Mouse (Mus musculus): Measurements from ENCODE around the gene Slc25a19. TPM values are rescaled to one million over a fixed set of nuclear protein-coding genes. Genes with fewer than 3 reads are reported as not detected.

Gene Slc25a19
- polyA plus RNA-seq, 1 experiment, result 144 TPM

DNA sequence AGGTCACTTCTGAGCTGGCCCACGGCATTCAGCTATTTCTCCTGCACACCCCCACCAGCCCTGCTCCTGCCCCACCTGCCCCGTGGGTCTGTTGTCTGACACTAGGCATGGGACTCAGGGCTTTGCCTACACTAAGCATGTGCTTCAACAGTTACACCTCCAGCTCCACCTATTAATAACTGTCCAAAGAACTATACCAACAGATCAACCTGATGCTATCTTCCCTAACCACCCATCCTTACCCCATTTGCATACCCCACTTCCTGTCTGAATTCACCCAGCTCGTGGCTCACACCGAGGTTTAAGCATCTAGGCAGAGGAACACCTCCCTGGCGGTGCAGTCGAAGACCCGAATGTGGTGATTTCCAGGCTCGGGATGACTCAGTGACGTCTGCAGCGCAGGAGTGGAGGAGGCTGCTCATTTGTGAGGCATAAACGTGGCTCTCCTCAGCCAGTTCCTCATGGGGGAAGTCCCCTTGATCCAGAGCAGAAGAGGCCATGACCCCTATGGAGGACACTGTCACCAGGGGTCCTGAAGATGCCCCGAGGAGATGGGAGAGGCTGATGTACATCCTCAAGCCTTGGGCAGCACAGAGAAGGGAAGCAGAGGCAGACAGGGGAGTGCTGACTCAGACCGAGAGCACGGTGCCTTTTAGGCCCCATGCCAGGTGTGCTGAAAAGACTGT, 13.0 kb upstream of the Slc25a19 start:
- H3K27ac ChIP-seq (ENCODE audit: insufficient read depth, low read depth, low read length), result no peak overlapping the region
- no peaks in the 10 kb centered on the region for H3K4me1 ChIP-seq (ENCODE audit: control insufficient read depth, insufficient read depth, low read length)
- H3K4me3 ChIP-seq (ENCODE audit: insufficient read depth, low read depth, low read length), result no peak overlapping the region
- DNase-seq, result no peak
- TF ChIP-seq CTCF (conservative IDR thresholded peaks at IDR 0.05; ENCODE audit: insufficient read depth, insufficient read length, low read depth, low read length), result no peak
- TF ChIP-seq POLR2A (IDR thresholded peaks at IDR 0.05; ENCODE audit: low read depth, low read length), result no peak
- 51% methylated on average over 14 of the region's 14 CpGs for WGBS
- no peaks in the 10 kb centered on the region for H3K27me3 ChIP-seq (replicated peaks; ENCODE audit: control insufficient read depth, insufficient read depth, low read length)
- H3K36me3 ChIP-seq (ENCODE audit: control insufficient read depth, insufficient read depth, low read length), result no peaks in the 10 kb centered on the region

DNA sequence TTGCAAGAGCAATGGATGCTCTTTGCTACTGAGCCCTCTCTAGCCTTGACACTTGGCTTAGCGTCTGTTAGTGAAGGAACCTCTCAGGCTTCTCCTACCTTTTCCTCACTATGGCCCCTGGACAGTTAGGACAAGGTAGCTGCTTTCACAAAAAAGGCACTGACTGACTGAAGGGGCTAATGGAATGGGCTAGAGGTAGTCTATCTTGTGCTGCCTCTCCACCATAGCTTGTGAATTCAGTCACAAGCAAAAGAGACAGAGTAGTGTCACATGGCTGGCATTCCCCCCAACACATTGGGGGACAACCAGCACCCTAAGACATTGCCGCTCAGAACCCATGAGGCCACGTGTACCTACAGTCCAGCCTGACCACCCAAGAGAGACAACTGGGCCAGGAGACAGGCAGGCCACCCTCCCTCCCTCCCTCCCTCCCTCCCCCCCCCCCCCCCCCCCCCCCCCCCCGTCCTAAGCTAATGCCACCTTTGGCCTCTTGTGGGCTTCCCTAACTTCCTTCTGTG, 12.3 kb upstream of the Slc25a19 start:
- TF ChIP-seq POLR2A (IDR thresholded peaks at IDR 0.05; ENCODE audit: low read depth, low read length) (no peak), CTCF (conservative IDR thresholded peaks at IDR 0.05; ENCODE audit: insufficient read depth, insufficient read length, low read depth, low read length) (no peak)
- Histone ChIP-seq H3K27me3 (replicated peaks; ENCODE audit: control insufficient read depth, insufficient read depth, low read length) (no peaks in the 10 kb centered on the region), H3K4me1 (ENCODE audit: control insufficient read depth, insufficient read depth, low read length) (no peaks in the 10 kb centered on the region), H3K4me3 (ENCODE audit: insufficient read depth, low read depth, low read length) (no peak overlapping the region), H3K27ac (ENCODE audit: insufficient read depth, low read depth, low read length) (no peak overlapping the region), H3K36me3 (ENCODE audit: control insufficient read depth, insufficient read depth, low read length) (no peaks in the 10 kb centered on the region)
- no peak for DNase-seq
- WGBS, result 79% methylated on average over 3 of the region's 4 CpGs

DNA sequence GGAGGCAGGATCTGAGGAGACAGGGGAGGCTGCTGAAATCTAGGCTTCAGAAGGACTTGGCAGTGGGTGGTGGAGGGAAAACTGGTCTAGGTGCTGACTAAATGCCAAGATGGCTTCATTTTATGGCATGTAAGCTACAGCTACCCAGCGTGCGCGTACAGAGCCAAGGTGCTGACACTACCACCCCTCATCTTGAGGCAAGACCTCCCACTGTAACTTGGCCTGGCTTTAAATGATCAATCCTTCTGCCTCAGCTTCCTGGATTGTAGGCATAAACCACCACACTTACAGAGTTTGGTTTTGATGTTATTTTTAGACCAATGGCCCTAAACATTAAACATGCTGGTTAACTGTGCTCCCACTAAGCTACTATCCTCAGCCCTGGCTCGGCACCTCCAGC, 11.4 kb upstream of the Slc25a19 start:
- DNase-seq, result no peak
- H3K4me1 ChIP-seq (ENCODE audit: control insufficient read depth, insufficient read depth, low read length), result no peaks in the 10 kb centered on the region
- no peaks in the 10 kb centered on the region for H3K36me3 ChIP-seq (ENCODE audit: control insufficient read depth, insufficient read depth, low read length)
- no peak for TF ChIP-seq CTCF (conservative IDR thresholded peaks at IDR 0.05; ENCODE audit: insufficient read depth, insufficient read length, low read depth, low read length)
- no peak for TF ChIP-seq POLR2A (IDR thresholded peaks at IDR 0.05; ENCODE audit: low read depth, low read length)
- WGBS, result 84% methylated on average over 4 of the region's 4 CpGs
- H3K4me3 ChIP-seq (ENCODE audit: insufficient read depth, low read depth, low read length), result no peak overlapping the region
- no peak overlapping the region for H3K27ac ChIP-seq (ENCODE audit: insufficient read depth, low read depth, low read length)
- H3K27me3 ChIP-seq (replicated peaks; ENCODE audit: control insufficient read depth, insufficient read depth, low read length), result no peaks in the 10 kb centered on the region

DNA sequence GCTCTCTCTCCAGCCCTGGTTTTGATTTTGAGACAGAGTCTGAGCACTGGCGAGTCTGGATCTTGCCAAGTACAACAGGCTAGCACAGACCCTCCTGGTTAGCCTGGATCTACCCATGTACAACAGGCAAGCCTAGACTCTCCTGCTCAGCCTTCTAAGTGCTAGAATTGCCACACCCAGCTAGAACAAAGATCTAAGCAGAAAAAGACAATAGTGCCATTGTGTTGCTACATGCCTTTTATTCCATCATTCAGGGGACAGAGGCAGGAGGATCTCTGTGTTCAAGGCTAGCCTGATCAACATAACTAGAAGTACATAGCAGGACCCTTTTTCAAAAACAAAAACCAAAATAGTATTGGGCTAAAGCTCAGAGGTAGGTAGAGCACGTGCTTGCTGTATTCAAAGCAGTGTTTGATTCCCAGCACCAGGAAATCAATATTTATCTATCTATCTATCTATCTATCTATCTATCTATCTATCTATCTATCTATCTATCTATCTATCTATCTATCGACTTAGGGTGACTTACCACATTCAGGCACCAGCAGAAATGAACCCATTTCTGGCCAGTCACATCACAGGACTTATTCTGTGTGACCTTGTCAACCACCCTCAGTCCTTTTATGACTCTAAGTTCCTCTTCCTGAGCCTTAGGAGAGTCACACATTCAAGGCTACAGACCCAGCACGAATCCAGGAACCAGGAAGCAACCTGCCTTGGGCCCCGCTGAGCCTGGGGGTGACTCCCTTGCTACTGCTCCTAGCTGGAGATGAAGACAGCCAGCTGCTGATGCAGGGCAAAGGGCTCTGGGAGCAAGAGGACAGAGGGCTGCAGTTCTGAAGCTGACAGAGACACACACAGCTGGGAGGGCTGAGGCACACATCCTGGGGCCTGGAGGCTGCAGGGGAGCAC, 10.7 kb upstream of the Slc25a19 start:
- no peaks in the 10 kb centered on the region for H3K4me1 ChIP-seq (ENCODE audit: control insufficient read depth, insufficient read depth, low read length)
- WGBS, result 64% methylated on average over 5 of the region's 5 CpGs
- no peak overlapping the region for H3K4me3 ChIP-seq (ENCODE audit: insufficient read depth, low read depth, low read length)
- no peaks in the 10 kb centered on the region for H3K36me3 ChIP-seq (ENCODE audit: control insufficient read depth, insufficient read depth, low read length)
- H3K27me3 ChIP-seq (replicated peaks; ENCODE audit: control insufficient read depth, insufficient read depth, low read length), result no peaks in the 10 kb centered on the region
- DNase-seq, result no peak
- no peak for TF ChIP-seq CTCF (conservative IDR thresholded peaks at IDR 0.05; ENCODE audit: insufficient read depth, insufficient read length, low read depth, low read length)
- TF ChIP-seq POLR2A (IDR thresholded peaks at IDR 0.05; ENCODE audit: low read depth, low read length), result no peak
- no peak overlapping the region for H3K27ac ChIP-seq (ENCODE audit: insufficient read depth, low read depth, low read length)

DNA sequence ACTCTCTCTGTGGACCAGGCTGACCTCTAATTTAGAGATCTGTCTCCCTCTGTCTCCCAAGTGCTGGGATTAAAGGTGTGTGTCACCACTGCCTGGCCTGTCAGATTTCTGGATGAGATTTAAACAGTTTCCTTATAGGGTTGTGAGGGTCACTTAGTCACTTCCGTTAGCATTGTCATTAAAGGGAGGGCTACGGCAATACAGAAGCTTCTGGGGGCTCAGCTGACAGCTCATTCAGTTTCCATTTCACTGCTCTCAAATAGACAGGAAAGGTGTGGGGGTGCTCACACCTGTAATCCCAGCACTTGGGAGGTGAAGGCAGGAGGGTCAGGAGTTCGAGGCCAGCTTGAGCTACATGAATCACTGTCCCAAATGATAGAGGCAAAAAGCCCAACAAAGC, 8.9 kb upstream of the Slc25a19 start:
- WGBS, result 67% methylated on average over 3 of the region's 3 CpGs
- DNase-seq, result no peak

DNA sequence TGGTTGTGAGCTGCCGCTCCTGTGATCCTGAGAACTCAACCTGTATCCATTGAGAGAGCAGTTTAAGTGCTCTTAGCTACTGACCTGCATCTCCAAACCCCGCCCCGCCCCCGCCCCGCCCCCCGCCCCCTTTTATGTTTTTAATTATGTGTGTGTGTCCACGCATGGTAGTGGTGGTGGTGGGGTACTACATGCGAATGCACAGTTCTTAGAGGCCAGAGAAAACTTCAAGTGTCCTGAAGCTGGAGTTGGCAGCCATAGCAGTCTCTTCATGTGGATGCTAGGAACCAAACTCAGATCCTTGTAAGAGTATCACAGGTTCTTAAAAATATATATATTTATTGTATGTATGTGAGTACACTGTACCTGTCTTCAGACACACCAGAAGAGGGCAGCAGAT, 7.4 kb upstream of the Slc25a19 start:
- no peak overlapping the region for H3K27ac ChIP-seq (ENCODE audit: insufficient read depth, low read depth, low read length)
- WGBS, result 69% methylated on average over 8 of the region's 8 CpGs
- no peaks in the 10 kb centered on the region for H3K36me3 ChIP-seq (ENCODE audit: control insufficient read depth, insufficient read depth, low read length)
- no peak overlapping the region for H3K4me3 ChIP-seq (ENCODE audit: insufficient read depth, low read depth, low read length)
- no peaks in the 10 kb centered on the region for H3K27me3 ChIP-seq (replicated peaks; ENCODE audit: control insufficient read depth, insufficient read depth, low read length)
- H3K4me1 ChIP-seq (ENCODE audit: control insufficient read depth, insufficient read depth, low read length), result no peaks in the 10 kb centered on the region; the same call in 1 of the 2 replicates
- TF ChIP-seq CTCF (conservative IDR thresholded peaks at IDR 0.05; ENCODE audit: insufficient read depth, insufficient read length, low read depth, low read length) (no peak), POLR2A (IDR thresholded peaks at IDR 0.05; ENCODE audit: low read depth, low read length) (no peak)
- no peak for DNase-seq

More for the DNA sequence above, 8.9 kb upstream of the Slc25a19 start:
- H3K36me3 ChIP-seq (ENCODE audit: control insufficient read depth, insufficient read depth, low read length), result no peaks in the 10 kb centered on the region
- no peaks in the 10 kb centered on the region for H3K27me3 ChIP-seq (replicated peaks; ENCODE audit: control insufficient read depth, insufficient read depth, low read length)
- no peak overlapping the region for H3K27ac ChIP-seq (ENCODE audit: insufficient read depth, low read depth, low read length)
- no peak overlapping the region for H3K4me3 ChIP-seq (ENCODE audit: insufficient read depth, low read depth, low read length)
- H3K4me1 ChIP-seq (ENCODE audit: control insufficient read depth, insufficient read depth, low read length), result no peaks in the 10 kb centered on the region
- no peak for TF ChIP-seq CTCF (conservative IDR thresholded peaks at IDR 0.05; ENCODE audit: insufficient read depth, insufficient read length, low read depth, low read length)
- TF ChIP-seq POLR2A (IDR thresholded peaks at IDR 0.05; ENCODE audit: low read depth, low read length), result no peak

DNA sequence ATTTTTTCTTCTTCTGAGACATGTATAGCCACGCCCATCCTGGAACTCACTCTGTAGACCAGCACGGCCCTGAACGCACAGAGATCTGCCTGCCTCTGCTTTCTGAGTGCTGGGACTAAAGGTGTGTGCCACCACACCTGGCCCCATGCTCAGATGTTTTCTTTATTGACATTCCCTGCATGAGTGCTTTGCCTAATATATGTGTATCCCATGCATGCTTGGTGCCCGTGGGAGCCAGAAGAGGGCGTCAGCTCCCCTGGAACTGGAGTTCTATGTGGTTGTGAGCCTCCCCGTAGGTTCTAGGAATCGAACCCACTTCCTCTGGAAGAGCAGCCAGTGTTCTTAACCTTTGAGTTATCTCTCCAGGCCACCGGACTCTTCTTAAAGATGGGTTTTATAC, 6.9 kb upstream of the Slc25a19 start:
- DNase-seq, result no peak
- 86% methylated on average over 8 of the region's 8 CpGs for WGBS
- H3K36me3 ChIP-seq (ENCODE audit: control insufficient read depth, insufficient read depth, low read length), result no peaks in the 10 kb centered on the region
- no peaks in the 10 kb centered on the region for H3K27me3 ChIP-seq (replicated peaks; ENCODE audit: control insufficient read depth, insufficient read depth, low read length)
- H3K4me3 ChIP-seq (ENCODE audit: insufficient read depth, low read depth, low read length), result no peak overlapping the region
- H3K27ac ChIP-seq (ENCODE audit: insufficient read depth, low read depth, low read length), result no peak overlapping the region
- H3K4me1 ChIP-seq (ENCODE audit: control insufficient read depth, insufficient read depth, low read length), result no peaks in the 10 kb centered on the region; the same call in 1 of the 2 replicates
- TF ChIP-seq CTCF (conservative IDR thresholded peaks at IDR 0.05; ENCODE audit: insufficient read depth, insufficient read length, low read depth, low read length), result no peak
- no peak for TF ChIP-seq POLR2A (IDR thresholded peaks at IDR 0.05; ENCODE audit: low read depth, low read length)

All from kidney, adult 2 months (tissue).